Mouse (Mus musculus): Measurements from ENCODE around the gene Gas2l3.

- TF ChIP-seq CTCF (IDR thresholded peaks at IDR 0.05) (no peak), POLR2A (IDR thresholded peaks at IDR 0.05; ENCODE audit: insufficient read depth, low read depth, low read length) (no peak), EP300 (IDR thresholded peaks at IDR 0.05; ENCODE audit: insufficient read depth, low read depth, low read length) (no peak)
These were observed 38.4 kb upstream of the Gas2l3 start for GRCm38 (mm10) chr10:89482142-89482681.

Measured in heart, adult 2 months (tissue).